Mouse (Mus musculus): ENCODE data around the gene Prok2. TPM values are rescaled to one million over a fixed set of nuclear protein-coding genes. Genes with fewer than 3 reads are reported as not detected.

Prok2 gene
- polyA plus RNA-seq (2014; fragmentation: Nextera tagmentation; extraction: Ambion mirVana): 1.5 and 2.0 TPM in 2 replicates

DNA sequence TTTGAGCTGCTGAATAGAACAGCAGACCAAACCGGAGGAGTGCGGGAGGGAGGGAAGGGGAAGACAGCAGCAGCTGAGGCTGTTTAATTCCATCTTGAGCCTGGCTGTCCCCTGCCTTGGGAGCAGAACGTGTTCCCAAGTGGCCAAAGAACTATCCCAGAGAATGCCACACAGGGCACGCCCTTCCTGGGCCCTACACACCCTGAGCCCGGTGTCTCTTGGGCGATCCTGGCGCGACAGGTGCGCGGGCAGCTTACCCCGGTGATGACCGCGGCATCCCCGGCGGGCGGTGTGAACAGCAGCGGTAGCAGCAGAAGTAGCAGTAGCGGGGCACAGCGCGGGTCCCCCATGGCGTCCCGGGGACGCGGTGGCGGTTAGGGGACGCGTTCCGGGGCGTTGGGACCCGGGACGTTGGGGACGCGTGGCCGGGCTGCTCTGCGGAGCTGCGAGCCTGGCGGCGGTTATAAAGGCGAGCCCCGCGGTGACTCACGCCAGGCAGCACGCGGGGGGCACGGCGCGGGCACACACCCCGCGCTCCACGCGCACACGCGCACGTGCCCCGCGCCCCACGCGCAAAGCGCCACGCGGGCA lies at the start of gene Prok2:
Gene Prok2, minus strand, starts transcription at position 422 of the 591 bp plus-strand sequence.
- H3K9me3 ChIP-seq (replicated peaks; ENCODE audit: control insufficient read depth, low read length): no peaks in the 10 kb centered on the region
- under 1% methylated on average over 46 of the region's 61 CpGs for WGBS
- peaks cover 3% of the 10 kb centered on the region; the same call in 1 of the 2 replicates for H3K4me1 ChIP-seq (ENCODE audit: control insufficient read depth, insufficient read depth, low read length)
- H3K9ac ChIP-seq (ENCODE audit: low read length): peak within 1 kb of the TSS; percentile 68
- no peak within 1 kb of the TSS for H3K27ac ChIP-seq (ENCODE audit: low read depth, low read length)
- DNase-seq (ENCODE audit: low spot score): peak; percentile 22
- peak; percentile 60 for ATAC-seq
- no peaks in the 10 kb centered on the region for H3K36me3 ChIP-seq (ENCODE audit: control insufficient read depth, insufficient read depth, low read length)
- peaks cover 10% of the 10 kb centered on the region; the same call in 1 of the 2 replicates for H3K27me3 ChIP-seq (replicated peaks; ENCODE audit: control insufficient read depth, insufficient read depth, low read length)
- peak within 1 kb of the TSS; percentile 46 for H3K4me3 ChIP-seq (ENCODE audit: low read depth, low read length)
- peak within 1 kb of the TSS; percentile 98 for H3K4me2 ChIP-seq (ENCODE audit: low read length)

DNA sequence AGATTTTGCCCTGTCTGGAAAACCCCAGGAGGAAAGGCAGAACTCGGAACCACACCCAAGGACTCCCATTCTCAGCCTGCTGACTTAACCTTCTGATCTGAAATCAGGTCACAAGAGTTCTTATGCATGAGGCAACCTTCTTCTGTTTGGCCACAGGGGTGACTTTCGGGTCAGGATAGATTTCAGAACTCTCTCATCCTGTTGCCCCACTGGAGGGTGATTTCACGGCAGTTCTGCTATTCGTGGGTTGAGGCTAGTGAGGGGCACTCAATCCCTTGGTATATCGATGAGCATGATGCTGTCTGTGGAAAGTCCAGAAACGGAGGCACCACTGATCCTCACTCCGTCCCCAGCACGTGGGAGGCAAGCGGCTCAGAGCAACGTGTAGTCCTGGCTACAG lies 48.5 kb upstream of the Prok2 start:
- Histone ChIP-seq H3K4me3 (ENCODE audit: low read depth, low read length) (no peak overlapping the region), H3K9me3 (replicated peaks; ENCODE audit: control insufficient read depth, low read length) (no peaks in the 10 kb centered on the region), H3K27ac (ENCODE audit: low read depth, low read length) (no peak overlapping the region), H3K9ac (ENCODE audit: low read length) (no peak overlapping the region), H3K4me1 (ENCODE audit: control insufficient read depth, insufficient read depth, low read length) (no peaks in the 10 kb centered on the region), H3K36me3 (ENCODE audit: control insufficient read depth, insufficient read depth, low read length) (no peaks in the 10 kb centered on the region), H3K4me2 (ENCODE audit: low read length) (no peak overlapping the region), H3K27me3 (replicated peaks; ENCODE audit: control insufficient read depth, insufficient read depth, low read length) (no peaks in the 10 kb centered on the region)
- DNase-seq (ENCODE audit: low spot score) (no peak), ATAC-seq (no peak)
- 82% methylated on average over 10 of the region's 10 CpGs for WGBS

DNA sequence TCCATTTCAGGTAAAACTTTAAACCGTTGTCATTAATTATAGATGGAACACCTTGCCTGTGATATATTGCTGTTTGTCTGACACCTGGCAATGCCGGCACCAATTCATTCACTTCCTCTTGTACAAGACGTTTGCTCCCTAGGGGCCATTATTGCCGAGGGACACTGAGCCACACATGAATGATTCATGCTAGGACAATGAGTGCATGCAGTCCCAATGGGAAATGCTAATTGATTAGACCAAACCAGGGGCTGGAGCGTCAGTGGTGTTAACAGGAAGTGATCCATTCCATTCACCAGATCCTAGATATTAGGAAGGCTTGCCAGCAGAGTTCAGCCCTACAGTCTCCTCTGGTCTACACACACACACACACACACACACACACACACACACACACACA lies 42.3 kb upstream of the Prok2 start:
- Histone ChIP-seq H3K9ac (ENCODE audit: low read length) (no peak overlapping the region), H3K4me3 (ENCODE audit: low read depth, low read length) (no peak overlapping the region), H3K9me3 (replicated peaks; ENCODE audit: control insufficient read depth, low read length) (no peaks in the 10 kb centered on the region), H3K4me2 (ENCODE audit: low read length) (no peak overlapping the region), H3K4me1 (ENCODE audit: control insufficient read depth, insufficient read depth, low read length) (no peaks in the 10 kb centered on the region), H3K27ac (ENCODE audit: low read depth, low read length) (no peak overlapping the region), H3K36me3 (ENCODE audit: control insufficient read depth, insufficient read depth, low read length) (no peaks in the 10 kb centered on the region), H3K27me3 (replicated peaks; ENCODE audit: control insufficient read depth, insufficient read depth, low read length) (no peaks in the 10 kb centered on the region)
- ATAC-seq (no peak), DNase-seq (ENCODE audit: low spot score) (no peak)
- 27% methylated on average over 5 of the region's 5 CpGs for WGBS

DNA sequence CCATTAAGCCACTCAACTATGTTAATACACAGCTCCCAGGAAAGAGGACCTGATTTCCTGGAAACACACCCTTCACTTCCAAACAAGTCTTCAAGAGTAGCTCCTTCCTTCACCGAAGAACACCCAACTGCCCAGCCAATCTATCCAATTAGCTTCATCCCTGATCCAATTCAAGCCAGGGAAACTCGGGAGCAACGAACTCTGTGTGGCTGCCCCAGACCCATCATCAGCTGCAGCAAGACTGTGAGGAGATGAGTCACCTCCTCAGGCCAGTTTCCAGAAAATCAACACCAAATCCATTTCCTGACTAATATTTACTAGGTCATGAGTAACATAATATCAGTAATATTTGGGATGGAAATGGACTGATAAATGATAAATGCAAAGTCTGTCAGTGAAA lies 38.7 kb upstream of the Prok2 start:
- Histone ChIP-seq H3K4me3 (ENCODE audit: low read depth, low read length) (no peak overlapping the region), H3K27ac (ENCODE audit: low read depth, low read length) (no peak overlapping the region), H3K9me3 (replicated peaks; ENCODE audit: control insufficient read depth, low read length) (no peaks in the 10 kb centered on the region), H3K36me3 (ENCODE audit: control insufficient read depth, insufficient read depth, low read length) (no peaks in the 10 kb centered on the region), H3K4me2 (ENCODE audit: low read length) (no peak overlapping the region), H3K4me1 (ENCODE audit: control insufficient read depth, insufficient read depth, low read length) (0 out of 2 replicates have a peak, but pooled peaks cover 3% of the 10 kb centered on the region), H3K27me3 (replicated peaks; ENCODE audit: control insufficient read depth, insufficient read depth, low read length) (no peaks in the 10 kb centered on the region), H3K9ac (ENCODE audit: low read length) (no peak overlapping the region)
- no peak for ATAC-seq
- WGBS: 76% methylated on average over 3 of the region's 3 CpGs
- no peak for DNase-seq (ENCODE audit: low spot score)

DNA sequence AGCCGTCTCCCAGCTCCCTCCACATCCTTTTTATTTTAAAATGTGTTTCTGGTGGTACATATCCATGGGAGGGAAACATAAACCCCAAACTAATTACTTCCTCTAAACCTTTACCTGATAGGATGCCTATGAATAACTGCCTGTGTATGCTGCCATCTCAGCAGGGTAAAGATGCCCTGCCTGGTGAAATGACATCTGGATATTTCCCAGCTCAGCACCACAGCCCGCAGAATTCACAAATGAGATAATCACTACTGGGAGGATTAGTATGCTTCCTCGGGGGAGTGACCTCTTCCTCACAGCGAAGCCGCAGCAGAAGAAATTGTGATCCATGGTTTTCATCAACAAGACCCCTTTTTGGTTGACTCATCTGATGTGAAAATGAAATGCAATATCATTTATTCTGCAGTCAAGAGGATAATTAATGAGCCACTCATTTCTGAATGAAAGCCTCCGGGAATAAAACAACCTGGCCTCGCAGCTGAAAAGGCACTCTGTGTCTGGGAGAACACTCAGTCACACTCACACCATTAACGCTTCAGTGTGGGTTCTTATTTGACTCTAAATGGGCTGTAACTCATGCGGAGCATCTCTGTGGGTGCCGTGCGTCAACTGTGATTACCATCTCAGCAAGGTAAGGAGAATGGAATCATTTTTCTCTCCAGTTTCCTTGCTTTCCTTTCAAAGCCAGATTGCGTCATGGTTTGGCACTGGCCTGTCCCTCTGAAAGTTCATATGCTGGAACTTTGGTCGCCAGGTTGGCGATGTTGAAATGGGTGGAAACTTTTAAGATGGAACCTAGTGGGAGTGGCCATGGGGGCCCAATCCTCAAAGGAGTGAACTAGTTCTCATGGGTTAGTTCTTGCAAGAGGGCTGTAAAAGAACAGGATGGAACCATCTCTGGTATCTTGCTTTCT lies 36.1 kb upstream of the Prok2 start:
- no peak overlapping the region; the same call in 1 of the 2 replicates for H3K27ac ChIP-seq (ENCODE audit: low read depth, low read length)
- 0 out of 2 replicates have a peak, but pooled peaks cover 3% of the 10 kb centered on the region for H3K4me1 ChIP-seq (ENCODE audit: control insufficient read depth, insufficient read depth, low read length)
- no peaks in the 10 kb centered on the region for H3K9me3 ChIP-seq (replicated peaks; ENCODE audit: control insufficient read depth, low read length)
- H3K27me3 ChIP-seq (replicated peaks; ENCODE audit: control insufficient read depth, insufficient read depth, low read length): no peaks in the 10 kb centered on the region
- WGBS: 47% methylated on average over 14 of the region's 14 CpGs
- no peak overlapping the region for H3K4me2 ChIP-seq (ENCODE audit: low read length)
- no peak overlapping the region for H3K9ac ChIP-seq (ENCODE audit: low read length)
- DNase-seq (ENCODE audit: low spot score) (peak; percentile 56), ATAC-seq (no peak)
- H3K36me3 ChIP-seq (ENCODE audit: control insufficient read depth, insufficient read depth, low read length): no peaks in the 10 kb centered on the region
- H3K4me3 ChIP-seq (ENCODE audit: low read depth, low read length): no peak overlapping the region

DNA sequence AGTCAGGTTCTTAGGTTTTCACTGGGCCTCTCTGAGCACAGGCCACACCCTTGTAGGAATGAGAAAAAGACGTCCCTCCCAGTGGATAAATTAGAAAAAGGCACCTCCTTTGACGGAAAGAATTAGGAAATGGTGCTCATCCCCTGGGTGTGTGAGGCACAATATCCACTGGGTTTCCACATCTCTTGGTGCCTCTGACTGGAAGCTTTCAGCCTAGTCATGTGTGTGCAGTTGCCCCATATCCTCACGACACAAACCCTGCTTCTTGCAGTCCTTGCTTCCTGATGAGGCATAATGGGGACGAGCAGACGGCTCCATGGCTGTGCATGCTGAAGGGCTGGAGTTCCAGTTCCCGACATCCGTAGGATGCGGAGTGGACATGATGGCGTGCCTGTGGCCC lies 29.9 kb upstream of the Prok2 start:
- Histone ChIP-seq H3K4me3 (ENCODE audit: low read depth, low read length) (no peak overlapping the region), H3K27me3 (replicated peaks; ENCODE audit: control insufficient read depth, insufficient read depth, low read length) (no peaks in the 10 kb centered on the region), H3K27ac (ENCODE audit: low read depth, low read length) (no peak overlapping the region), H3K36me3 (ENCODE audit: control insufficient read depth, insufficient read depth, low read length) (no peaks in the 10 kb centered on the region), H3K4me2 (ENCODE audit: low read length) (no peak overlapping the region), H3K4me1 (ENCODE audit: control insufficient read depth, insufficient read depth, low read length) (0 out of 2 replicates have a peak, but pooled peaks cover 2% of the 10 kb centered on the region), H3K9me3 (replicated peaks; ENCODE audit: control insufficient read depth, low read length) (no peaks in the 10 kb centered on the region), H3K9ac (ENCODE audit: low read length) (no peak overlapping the region)
- 85% methylated on average over 9 of the region's 9 CpGs for WGBS
- no peak for DNase-seq (ENCODE audit: low spot score)
- ATAC-seq: no peak

DNA sequence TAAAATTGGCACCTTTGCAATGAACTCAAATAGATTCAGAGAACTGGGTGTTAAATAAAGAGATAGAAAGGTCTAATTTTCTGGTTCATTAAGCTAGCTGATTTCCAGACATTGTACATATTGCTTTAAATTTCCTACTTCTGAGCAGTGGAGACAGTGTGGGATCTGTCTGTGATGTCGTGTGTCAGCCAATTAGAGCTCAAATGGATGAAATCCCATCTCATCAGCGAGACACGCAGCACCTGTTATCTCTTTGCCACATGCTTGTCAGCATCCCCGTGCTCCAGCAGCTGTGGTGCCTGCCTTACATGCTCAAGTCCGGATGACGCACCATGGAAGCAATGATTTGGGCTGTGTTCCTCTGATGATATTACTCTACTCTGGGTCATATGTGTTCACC lies 25.1 kb upstream of the Prok2 start:
- ATAC-seq (peak; percentile 61; the same call in 1 of the 2 replicates), DNase-seq (ENCODE audit: low spot score) (peak; percentile 69)
- no peak overlapping the region for H3K4me3 ChIP-seq (ENCODE audit: low read depth, low read length)
- H3K27ac ChIP-seq (ENCODE audit: low read depth, low read length): no peak overlapping the region
- no peaks in the 10 kb centered on the region for H3K9me3 ChIP-seq (replicated peaks; ENCODE audit: control insufficient read depth, low read length)
- WGBS: 48% methylated on average over 6 of the region's 6 CpGs
- H3K4me2 ChIP-seq (ENCODE audit: low read length): no peak overlapping the region
- 0 out of 2 replicates have a peak, but pooled peaks cover 2% of the 10 kb centered on the region for H3K4me1 ChIP-seq (ENCODE audit: control insufficient read depth, insufficient read depth, low read length)
- H3K36me3 ChIP-seq (ENCODE audit: control insufficient read depth, insufficient read depth, low read length): no peaks in the 10 kb centered on the region
- no peak overlapping the region for H3K9ac ChIP-seq (ENCODE audit: low read length)
- no peaks in the 10 kb centered on the region for H3K27me3 ChIP-seq (replicated peaks; ENCODE audit: control insufficient read depth, insufficient read depth, low read length)

DNA sequence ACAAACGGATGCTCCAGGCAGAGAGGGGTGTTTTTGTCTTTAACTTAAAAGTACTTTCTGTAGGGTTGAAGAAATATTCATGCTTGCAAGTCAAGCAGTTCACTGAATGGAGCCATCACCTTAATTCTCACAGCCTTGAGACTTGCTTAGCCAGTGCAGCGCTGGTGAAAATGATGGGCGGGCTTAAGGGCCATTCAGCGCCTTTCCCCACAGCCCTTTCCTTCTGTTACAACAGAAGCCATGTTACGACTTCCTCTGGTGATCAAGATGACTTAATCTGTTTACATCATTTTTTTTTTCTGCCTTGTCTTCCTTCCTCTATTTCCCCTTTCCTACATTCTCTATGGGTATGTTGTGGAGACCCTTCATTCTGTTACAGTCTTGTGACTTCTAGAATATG lies 20.1 kb upstream of the Prok2 start:
- ATAC-seq: no peak
- no peak overlapping the region for H3K27ac ChIP-seq (ENCODE audit: low read depth, low read length)
- H3K27me3 ChIP-seq (replicated peaks; ENCODE audit: control insufficient read depth, insufficient read depth, low read length): no peaks in the 10 kb centered on the region
- no peak for DNase-seq (ENCODE audit: low spot score)
- H3K4me1 ChIP-seq (ENCODE audit: control insufficient read depth, insufficient read depth, low read length): no peaks in the 10 kb centered on the region
- H3K9me3 ChIP-seq (replicated peaks; ENCODE audit: control insufficient read depth, low read length): no peaks in the 10 kb centered on the region
- H3K4me2 ChIP-seq (ENCODE audit: low read length): no peak overlapping the region
- no peaks in the 10 kb centered on the region for H3K36me3 ChIP-seq (ENCODE audit: control insufficient read depth, insufficient read depth, low read length)
- H3K4me3 ChIP-seq (ENCODE audit: low read depth, low read length): no peak overlapping the region
- 87% methylated on average over 5 of the region's 5 CpGs for WGBS
- no peak overlapping the region for H3K9ac ChIP-seq (ENCODE audit: low read length)

DNA sequence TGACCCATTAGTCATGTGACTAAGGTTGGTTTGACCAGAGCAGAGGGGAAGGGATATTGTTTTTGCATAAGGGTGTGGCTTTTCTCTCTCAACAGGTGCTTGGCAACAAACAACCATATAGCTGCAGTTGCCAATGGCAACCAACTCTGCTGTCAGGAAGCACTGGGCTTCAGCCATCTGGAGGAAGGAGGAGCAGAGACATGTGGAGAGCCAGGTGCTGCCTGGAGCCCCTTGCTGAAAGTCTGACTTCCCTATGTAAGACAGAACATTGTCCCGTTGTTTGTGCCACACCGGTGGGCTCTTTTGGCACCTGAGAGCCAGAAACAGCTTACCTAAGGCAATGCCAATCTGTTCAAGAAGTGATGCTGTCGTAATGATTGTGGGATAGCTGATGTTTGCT lies 16.7 kb upstream of the Prok2 start:
- H3K4me2 ChIP-seq (ENCODE audit: low read length): no peak overlapping the region
- ATAC-seq: no peak

More for the DNA sequence above, 16.7 kb upstream of the Prok2 start:
- H3K9ac ChIP-seq (ENCODE audit: low read length): no peak overlapping the region
- peak; percentile 61 for DNase-seq (ENCODE audit: low spot score)
- no peaks in the 10 kb centered on the region for H3K36me3 ChIP-seq (ENCODE audit: control insufficient read depth, insufficient read depth, low read length)
- no peaks in the 10 kb centered on the region for H3K27me3 ChIP-seq (replicated peaks; ENCODE audit: control insufficient read depth, insufficient read depth, low read length)
- H3K27ac ChIP-seq (ENCODE audit: low read depth, low read length): no peak overlapping the region
- no peaks in the 10 kb centered on the region for H3K4me1 ChIP-seq (ENCODE audit: control insufficient read depth, insufficient read depth, low read length)
- H3K4me3 ChIP-seq (ENCODE audit: low read depth, low read length): no peak overlapping the region
- H3K9me3 ChIP-seq (replicated peaks; ENCODE audit: control insufficient read depth, low read length): no peaks in the 10 kb centered on the region
- 73% methylated on average over 3 of the region's 3 CpGs for WGBS

Data from forebrain, embryonic 14.5 days (tissue).